Mouse (Mus musculus) midbrain, embryonic 14.5 days (tissue): ENCODE measurements around the gene Sp9. TPM values are rescaled to one million over a fixed set of nuclear protein-coding genes. Genes with fewer than 3 reads are reported as not detected.
A peak's percentile ranks its signal among the peaks of the same experiment; 100 is the strongest.

ENCODE experiments used
- ATAC-seq: fragments of 200-750 bp; cut with Nextera tagmentation; 2 replicates; pipeline ENCODE4 v1.8.0; 2017; ENCODE audit warnings: moderate number of reproducible peaks, moderate library complexity; ENCODE audit not compliant: low FRiP score, low TSS enrichment
- DNase-seq: peaks from one replicate; pipeline ENCODE4 v3.0.0-alpha.2; 2015
- H3K27ac ChIP-seq: fragments of 300-500 bp; sonication (generic); replicated peaks from 2 replicates; pipeline ENCODE4 v1.5.1; 2014; ENCODE audit warnings: mild to moderate bottlenecking, low read depth, low read length, moderate library complexity
- H3K27me3 ChIP-seq: fragments of 300-500 bp; sonication (generic); 2 replicates; pipeline ENCODE4 v1.6.1; 2014; ENCODE audit warnings: low read length, control low read depth, mixed read lengths; ENCODE audit not compliant: control insufficient read depth, insufficient read depth
- H3K36me3 ChIP-seq: fragments of 300-500 bp; sonication (generic); 2 replicates; pipeline ENCODE4 v1.6.1; 2014; ENCODE audit warnings: low read length, control low read depth; ENCODE audit not compliant: control insufficient read depth, insufficient read depth
- H3K4me1 ChIP-seq: fragments of 300-500 bp; sonication (generic); 2 replicates; pipeline ENCODE4 v1.6.1; 2014; ENCODE audit warnings: mild to moderate bottlenecking, antibody characterized with exemption, low read length, control low read depth; ENCODE audit not compliant: control insufficient read depth, insufficient read depth
- H3K4me2 ChIP-seq: fragments of 300-500 bp; sonication (generic); 2 replicates; pipeline ENCODE4 v1.6.1; 2014; ENCODE audit warnings: mild to moderate bottlenecking, low read length, moderate library complexity
- H3K4me3 ChIP-seq: fragments of 300-500 bp; sonication (generic); replicated peaks from 2 replicates; pipeline ENCODE4 v1.5.1; 2014; ENCODE audit warnings: low read depth, low read length
- H3K9ac ChIP-seq: fragments of 300-500 bp; sonication (generic); replicated peaks from 2 replicates; pipeline ENCODE4 v1.6.1; 2014; ENCODE audit warnings: mild to moderate bottlenecking, low read length, moderate library complexity
- H3K9me3 ChIP-seq: fragments of 300-500 bp; sonication (generic); 2 replicates; pipeline ENCODE4 v1.6.1; 2016; ENCODE audit warnings: low read length, control low read depth, mixed read lengths; ENCODE audit not compliant: control insufficient read depth
- WGBS: fragments of 180-500 bp; shearing (Covaris S2); extraction: QIAGEN DNeasy Blood & Tissue Kit; methylation state at CpG from one replicate; pipeline ENCODE4 v1.1.7; 2014; 5-methylcytosine and 5-hydroxymethylcytosine counted together
- polyA plus RNA-seq: library from polyadenylated mRNA; unstranded; fragments of >200 nt; fragmentation: Nextera tagmentation; extraction: Ambion mirVana; gene quantifications from 2 replicates; pipeline ENCODE4 v1.2.1, GENCODE M21; 2014

The Sp9 gene
- polyA plus RNA-seq = 2.2 and 2.8 TPM in 2 replicates

DNA sequence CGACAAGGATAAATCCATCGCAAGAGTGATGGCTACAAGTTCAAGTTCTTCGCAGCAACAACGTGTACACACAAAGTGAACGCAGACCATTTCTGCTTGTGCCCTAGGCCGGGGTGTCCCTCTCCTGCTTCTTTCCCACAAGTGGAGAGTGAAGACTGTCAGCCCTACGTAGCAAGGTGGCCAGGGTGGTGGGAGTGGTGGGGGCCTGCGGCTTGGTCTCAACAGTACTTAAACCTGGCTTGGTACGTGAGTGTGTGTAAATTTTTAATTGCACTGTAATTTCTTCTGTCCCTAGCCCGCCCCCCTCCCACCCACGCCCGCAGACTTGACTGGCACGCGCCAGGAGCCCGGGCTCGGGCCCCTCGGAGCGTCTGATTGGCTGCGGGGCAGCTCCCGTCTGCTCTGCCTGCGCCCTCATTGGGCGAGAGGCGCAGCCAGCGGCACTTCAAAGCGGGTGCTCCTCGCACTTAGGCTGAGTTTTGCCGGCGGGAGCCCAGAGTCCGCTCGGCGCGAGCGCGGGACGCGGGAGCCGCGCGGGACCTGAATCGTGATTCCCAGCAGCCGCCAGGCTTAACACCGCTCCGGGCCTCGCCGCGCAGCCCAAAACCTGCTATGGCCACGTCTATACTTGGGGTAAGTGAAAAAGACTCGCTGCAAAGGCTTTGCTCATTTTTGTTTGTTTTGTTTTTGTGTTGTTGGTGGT is at the start of gene Sp9:
Gene Sp9, plus strand, starts transcription at position 467 of the 703 bp plus-strand sequence.
- Histone ChIP-seq H3K27me3 (peaks cover 82% of the 10 kb centered on the region), H3K4me1 (peaks cover 15% of the 10 kb centered on the region), H3K27ac (peak within 1 kb of the TSS; percentile 61; the same call in 1 of the 2 replicates), H3K9ac (peak within 1 kb of the TSS; percentile 49; the same call in 1 of the 2 replicates), H3K9me3 (no peaks in the 10 kb centered on the region), H3K4me2 (peak within 1 kb of the TSS; percentile 54), H3K36me3 (no peaks in the 10 kb centered on the region), H3K4me3 (peak within 1 kb of the TSS; percentile 37)
- DNase-seq = peak; percentile 86
- ATAC-seq = peak; percentile 81
- under 1% methylated on average over 48 of the region's 48 CpGs for WGBS

DNA sequence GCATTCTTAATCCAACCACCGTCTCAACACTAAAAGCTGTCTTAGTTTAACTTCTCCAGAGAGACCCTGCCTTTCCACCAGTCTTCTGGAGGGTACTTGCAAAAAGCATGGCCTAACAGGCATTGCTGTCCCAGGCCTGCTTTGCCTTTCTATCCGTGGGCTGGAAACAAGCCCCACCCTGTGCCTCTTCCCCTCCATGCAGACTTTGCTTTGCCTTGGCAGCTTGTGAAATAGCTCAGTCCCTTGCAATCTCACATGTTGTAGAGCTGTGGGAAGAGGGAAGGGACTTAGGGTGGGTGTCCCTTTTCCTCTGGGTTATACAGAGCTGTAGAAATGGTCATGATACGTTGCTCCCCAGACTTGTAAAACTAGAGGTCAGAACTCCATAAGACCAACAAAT is 40.6 kb upstream of the Sp9 start:
- Histone ChIP-seq H3K4me2 (no peak overlapping the region), H3K4me1 (no peaks in the 10 kb centered on the region), H3K27me3 (no peaks in the 10 kb centered on the region), H3K9me3 (no peaks in the 10 kb centered on the region), H3K36me3 (no peaks in the 10 kb centered on the region), H3K4me3 (no peak overlapping the region), H3K9ac (no peak overlapping the region), H3K27ac (no peak overlapping the region)
- ATAC-seq = no peak
- WGBS = 46% methylated on average over 3 of the region's 3 CpGs
- no peak for DNase-seq

DNA sequence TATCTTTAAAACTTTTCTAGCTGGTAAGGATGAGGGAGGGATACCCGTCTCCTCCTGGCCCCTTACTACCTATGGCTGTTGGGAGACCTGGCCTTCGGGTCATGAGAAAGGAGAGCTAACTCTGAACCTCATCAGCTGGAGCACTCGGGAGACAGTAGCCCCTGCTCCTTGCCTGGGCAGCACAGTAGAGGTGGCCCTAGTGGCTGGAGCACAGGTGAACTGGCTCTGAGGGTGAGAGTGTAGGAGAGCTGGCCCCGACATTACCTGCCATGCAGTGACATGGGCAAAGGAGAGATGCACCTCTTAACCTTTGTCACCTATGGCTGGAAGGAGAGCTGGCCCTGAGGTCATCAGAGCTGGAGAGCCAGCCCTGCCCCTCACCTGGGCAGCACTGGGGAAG is 30.4 kb upstream of the Sp9 start:
- no peaks in the 10 kb centered on the region for H3K9me3 ChIP-seq
- WGBS = 88% methylated on average over 4 of the region's 4 CpGs
- no peaks in the 10 kb centered on the region for H3K36me3 ChIP-seq
- H3K27ac ChIP-seq = no peak overlapping the region
- no peak overlapping the region for H3K4me3 ChIP-seq
- H3K4me1 ChIP-seq = no peaks in the 10 kb centered on the region
- DNase-seq (no peak), ATAC-seq (no peak)
- H3K4me2 ChIP-seq = no peak overlapping the region
- no peaks in the 10 kb centered on the region for H3K27me3 ChIP-seq
- no peak overlapping the region for H3K9ac ChIP-seq

DNA sequence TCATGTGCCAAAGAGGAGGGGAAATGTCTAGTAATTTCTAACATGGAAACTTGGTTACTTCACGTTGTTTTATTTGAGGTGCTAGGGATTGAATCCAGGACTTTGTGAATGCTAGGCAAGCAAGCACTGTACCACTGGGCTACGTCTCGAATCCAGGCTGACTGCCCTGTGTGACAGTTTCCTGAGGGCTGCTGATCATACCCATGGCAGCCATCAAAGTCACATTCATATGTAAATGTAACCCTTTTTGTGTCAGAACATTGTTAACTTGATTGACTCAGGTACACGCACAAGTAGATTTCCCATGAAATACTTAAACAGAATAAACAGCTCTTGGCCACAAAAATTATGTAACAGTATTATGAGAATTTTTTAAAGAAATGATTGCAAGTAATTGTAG is 23.0 kb upstream of the Sp9 start:
- 36% methylated on average over 4 of the region's 4 CpGs for WGBS
- ATAC-seq (no peak), DNase-seq (no peak)
- H3K27ac ChIP-seq = no peak overlapping the region
- no peaks in the 10 kb centered on the region for H3K9me3 ChIP-seq
- no peak overlapping the region for H3K4me2 ChIP-seq
- H3K4me1 ChIP-seq = no peaks in the 10 kb centered on the region
- H3K4me3 ChIP-seq = no peak overlapping the region
- H3K27me3 ChIP-seq = no peaks in the 10 kb centered on the region
- no peaks in the 10 kb centered on the region for H3K36me3 ChIP-seq
- no peak overlapping the region for H3K9ac ChIP-seq

DNA sequence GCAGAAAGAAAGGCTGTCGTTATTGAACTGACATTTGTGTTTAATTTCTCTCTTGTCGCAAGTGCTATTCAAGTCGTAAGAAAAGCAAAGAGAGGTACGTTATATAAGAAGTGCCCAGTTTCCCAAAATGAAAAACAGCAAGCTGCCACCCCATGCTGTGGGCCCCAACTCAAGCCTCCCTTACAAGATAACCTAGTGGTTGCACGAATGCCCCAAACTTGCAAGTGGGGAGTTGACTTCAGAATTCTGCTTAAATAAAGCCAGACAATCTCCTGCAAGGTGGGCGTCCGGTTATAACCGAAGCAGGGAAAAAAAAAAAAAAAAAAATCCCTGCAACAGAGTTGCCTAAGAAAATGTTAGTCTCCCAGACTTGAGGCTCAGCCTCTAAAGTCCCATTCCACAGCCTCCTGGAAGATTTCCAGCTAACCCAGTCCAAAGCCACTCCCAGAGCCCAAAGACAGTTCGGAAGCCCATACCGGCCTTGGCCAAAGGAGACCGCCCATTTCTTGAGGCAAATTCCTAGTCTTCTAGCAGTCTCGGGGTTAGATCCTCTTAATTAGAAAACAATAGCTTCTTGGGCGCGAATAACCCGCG is 8.5 kb upstream of the Sp9 start:
- ATAC-seq (no peak), DNase-seq (peak; percentile 43)
- Histone ChIP-seq H3K27ac (no peak overlapping the region), H3K27me3 (peaks cover 61% of the 10 kb centered on the region), H3K9me3 (no peaks in the 10 kb centered on the region), H3K4me1 (peaks cover 6% of the 10 kb centered on the region; the same call in 1 of the 2 replicates), H3K36me3 (no peaks in the 10 kb centered on the region), H3K9ac (no peak overlapping the region), H3K4me3 (peak overlapping the region; percentile 22), H3K4me2 (peak overlapping the region; percentile 48)
- WGBS = 6% methylated on average over 16 of the region's 16 CpGs

DNA sequence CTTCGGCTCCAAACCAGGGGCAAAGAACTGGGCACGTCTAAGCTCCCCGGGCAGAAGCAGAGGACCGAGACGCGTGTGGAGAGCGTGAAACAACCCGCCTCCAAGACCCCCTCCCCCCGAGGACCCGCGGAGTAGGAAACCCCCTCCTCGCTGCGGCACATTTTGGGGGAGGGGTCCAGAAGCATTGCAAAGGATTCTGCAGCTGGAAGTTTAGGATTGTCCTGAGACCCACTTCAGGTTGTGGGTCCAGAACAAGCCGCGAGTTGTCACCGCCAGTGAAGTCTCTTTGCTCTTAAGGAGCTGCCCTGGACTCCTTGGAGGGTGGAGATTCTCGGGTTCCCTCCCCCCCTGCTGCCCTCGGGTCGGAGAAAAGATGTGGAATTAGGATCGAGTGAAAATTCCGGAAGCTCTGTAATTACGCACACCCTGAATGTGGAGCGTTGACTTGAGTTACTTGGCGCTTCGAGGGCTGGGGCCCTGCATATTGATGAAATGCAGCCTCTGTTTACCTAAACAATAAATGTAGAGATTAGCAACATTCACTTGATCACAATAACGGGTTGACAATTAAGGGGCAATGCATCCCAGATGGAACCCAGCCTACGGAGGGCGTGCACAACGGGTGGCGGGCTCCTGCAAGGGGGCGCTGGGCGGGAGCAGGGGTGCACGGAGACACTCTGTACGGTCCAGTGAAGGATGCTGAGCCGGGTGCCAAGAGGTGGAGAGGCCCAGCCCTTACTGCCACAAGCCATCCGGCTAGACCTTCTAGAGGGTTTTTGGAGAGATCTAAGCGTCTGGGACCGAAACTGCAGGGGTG is 7.7 kb upstream of the Sp9 start:
- H3K4me1 ChIP-seq = peaks cover 6% of the 10 kb centered on the region; the same call in 1 of the 2 replicates
- no peak overlapping the region for H3K27ac ChIP-seq
- WGBS = 1% methylated on average over 38 of the region's 38 CpGs
- no peak overlapping the region for H3K9ac ChIP-seq
- no peaks in the 10 kb centered on the region for H3K36me3 ChIP-seq
- peak; percentile 40 for DNase-seq
- peak overlapping the region; percentile 22 for H3K4me3 ChIP-seq
- no peak for ATAC-seq
- H3K9me3 ChIP-seq = no peaks in the 10 kb centered on the region
- H3K4me2 ChIP-seq = peak overlapping the region; percentile 48
- peaks cover 67% of the 10 kb centered on the region for H3K27me3 ChIP-seq

DNA sequence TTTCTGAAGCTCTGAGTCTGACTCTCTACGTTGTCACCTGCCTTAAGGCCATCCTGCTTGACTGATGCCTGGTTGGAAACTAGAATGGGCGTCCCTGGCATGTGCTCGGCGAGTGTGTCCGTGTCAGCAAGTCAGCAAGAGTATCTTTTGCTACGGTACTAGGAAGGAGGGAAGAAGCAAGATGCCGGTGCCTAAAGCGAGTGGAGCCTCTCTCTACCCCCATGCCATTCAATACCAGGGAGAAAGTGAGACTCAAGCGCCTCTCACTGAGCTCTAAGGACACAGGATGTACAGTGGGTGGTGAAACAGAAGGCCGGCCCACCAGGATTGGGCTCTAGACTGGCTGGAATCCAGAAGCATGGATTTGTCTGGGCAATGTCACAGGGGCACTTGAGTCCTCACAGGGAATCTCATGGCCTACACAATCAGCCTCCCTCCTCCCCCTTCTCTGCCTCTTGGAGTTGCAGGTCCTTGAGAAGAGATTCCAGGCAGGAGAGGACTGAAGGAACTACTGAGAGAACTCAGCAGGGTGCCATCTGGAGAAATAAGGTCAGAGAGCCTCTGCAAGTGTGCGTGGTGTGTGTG is 7.0 kb upstream of the Sp9 start:
- no peak overlapping the region for H3K9ac ChIP-seq
- no peak for ATAC-seq
- H3K36me3 ChIP-seq = no peaks in the 10 kb centered on the region
- no peaks in the 10 kb centered on the region for H3K9me3 ChIP-seq
- peak overlapping the region; percentile 48; the same call in 1 of the 2 replicates for H3K4me2 ChIP-seq
- no peak overlapping the region for H3K27ac ChIP-seq
- 8% methylated on average over 11 of the region's 11 CpGs for WGBS
- H3K4me1 ChIP-seq = peaks cover 6% of the 10 kb centered on the region; the same call in 1 of the 2 replicates
- DNase-seq = peak; percentile 24
- H3K4me3 ChIP-seq = no peak overlapping the region
- peaks cover 72% of the 10 kb centered on the region for H3K27me3 ChIP-seq

DNA sequence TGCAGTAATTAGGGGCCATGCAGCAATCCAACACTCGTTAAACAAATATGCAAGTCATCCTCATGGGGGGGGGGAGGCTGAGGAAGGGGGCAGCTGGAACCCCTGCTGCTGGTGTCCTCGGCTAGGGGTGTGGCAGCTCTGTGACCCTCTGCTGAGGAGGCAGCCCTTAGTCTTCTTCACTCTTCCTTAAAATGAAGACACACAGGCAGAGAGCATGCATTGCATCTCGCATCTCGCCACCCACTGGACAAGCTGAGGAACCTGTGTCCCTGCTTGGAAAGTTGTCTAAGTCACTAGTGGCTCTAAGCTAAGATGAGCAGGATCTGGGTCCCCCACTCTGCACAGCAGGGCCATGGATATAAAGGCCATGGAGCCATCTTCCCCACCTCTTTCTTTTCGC is 5.7 kb upstream of the Sp9 start:
- ATAC-seq = no peak
- Histone ChIP-seq H3K4me3 (no peak overlapping the region), H3K27me3 (peaks cover 86% of the 10 kb centered on the region), H3K9me3 (no peaks in the 10 kb centered on the region), H3K4me1 (peaks cover 11% of the 10 kb centered on the region; the same call in 1 of the 2 replicates), H3K4me2 (no peak overlapping the region), H3K9ac (no peak overlapping the region), H3K36me3 (no peaks in the 10 kb centered on the region), H3K27ac (no peak overlapping the region)
- WGBS = 14% methylated on average over 5 of the region's 5 CpGs
- peak; percentile 43 for DNase-seq
